Mouse (Mus musculus): ENCODE data around the gene Slc25a28.

Gene Slc25a28

GRCm38 (mm10) chr19:43641833-43642232 lies 32.8 kb downstream of the Slc25a28 start:
- no peak for DNase-seq (ENCODE audit: low read depth, low spot score)

DNA sequence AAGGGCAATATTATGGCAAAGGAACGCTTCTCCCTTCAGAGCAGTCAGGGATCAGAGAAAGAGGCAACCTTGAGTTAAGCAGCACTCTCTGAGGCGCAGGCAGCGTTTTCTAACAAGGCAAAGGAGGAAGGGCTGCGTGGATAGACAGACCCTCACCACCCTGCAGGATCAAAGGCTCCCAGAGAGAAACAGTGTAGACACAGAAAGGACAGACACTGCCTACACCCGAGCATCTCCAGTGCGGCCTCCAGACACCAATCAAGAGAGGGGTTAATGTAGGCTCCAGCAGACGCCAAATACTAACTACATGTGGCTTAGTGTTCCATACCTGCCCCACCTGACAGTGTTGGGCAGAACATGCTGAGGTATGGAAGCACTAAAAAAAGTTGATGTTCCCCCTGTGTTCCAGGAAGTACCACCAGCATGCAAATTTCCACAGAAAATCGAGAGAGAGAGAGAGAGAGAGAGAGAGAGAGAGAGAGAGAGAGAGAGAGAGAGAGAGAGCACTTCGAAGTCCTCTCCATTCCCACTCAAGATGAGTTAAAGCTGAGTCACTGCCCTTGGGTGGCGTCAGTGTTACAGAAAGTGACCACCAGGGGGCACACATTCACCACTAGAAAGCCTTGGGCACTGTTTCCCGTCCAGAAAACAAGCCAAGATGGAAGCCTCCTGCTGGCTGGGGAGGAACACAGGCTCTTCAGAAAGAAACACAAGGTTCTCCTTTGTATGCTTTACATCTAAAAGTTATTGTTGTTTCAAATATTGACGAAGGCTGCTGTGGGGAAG lies 44.0 kb downstream of the Slc25a28 start:
- DNase-seq (ENCODE audit: low read depth, low spot score): peak; percentile 91

DNA sequence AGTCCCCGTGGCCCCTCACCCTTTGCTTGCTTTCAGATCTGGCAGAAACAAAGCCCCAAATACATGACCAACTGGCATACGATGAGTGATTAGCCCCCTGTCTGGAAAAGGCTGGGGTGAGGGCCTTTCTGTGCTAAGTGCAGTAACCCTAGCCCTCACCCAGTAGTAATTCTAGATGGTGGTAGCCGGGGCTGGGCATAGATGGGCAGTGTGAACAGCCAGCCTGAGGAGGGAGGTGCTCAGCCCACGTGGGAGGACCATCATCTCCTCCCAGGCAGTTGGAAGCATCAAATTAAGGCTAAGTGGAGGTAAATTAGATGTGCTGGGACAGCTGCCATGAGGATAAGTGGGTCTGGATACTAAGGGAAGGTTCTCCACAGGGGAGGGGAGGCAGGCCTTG lies 45.6 kb downstream of the Slc25a28 start:
- no peak for DNase-seq (ENCODE audit: low read depth, low spot score)

DNA sequence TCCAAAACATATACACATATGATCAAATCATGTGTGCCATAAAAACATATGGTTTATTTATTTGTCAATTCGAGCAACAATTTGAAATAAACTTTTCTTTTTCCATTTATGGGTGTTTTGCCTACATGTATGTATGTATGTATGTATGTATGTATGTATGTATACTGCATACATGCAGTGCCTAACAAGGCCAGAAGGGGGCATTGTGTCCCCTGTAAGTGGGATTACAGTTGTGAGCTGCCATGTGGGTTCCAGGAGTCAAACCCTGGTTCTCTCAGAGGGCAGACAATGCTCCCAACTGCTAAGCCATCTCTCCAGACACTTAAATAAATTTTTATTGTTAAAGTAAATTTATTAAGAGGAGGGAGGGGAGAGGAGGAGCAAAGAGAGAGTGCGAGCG lies 47.3 kb downstream of the Slc25a28 start:
- DNase-seq (ENCODE audit: low read depth, low spot score): no peak

DNA sequence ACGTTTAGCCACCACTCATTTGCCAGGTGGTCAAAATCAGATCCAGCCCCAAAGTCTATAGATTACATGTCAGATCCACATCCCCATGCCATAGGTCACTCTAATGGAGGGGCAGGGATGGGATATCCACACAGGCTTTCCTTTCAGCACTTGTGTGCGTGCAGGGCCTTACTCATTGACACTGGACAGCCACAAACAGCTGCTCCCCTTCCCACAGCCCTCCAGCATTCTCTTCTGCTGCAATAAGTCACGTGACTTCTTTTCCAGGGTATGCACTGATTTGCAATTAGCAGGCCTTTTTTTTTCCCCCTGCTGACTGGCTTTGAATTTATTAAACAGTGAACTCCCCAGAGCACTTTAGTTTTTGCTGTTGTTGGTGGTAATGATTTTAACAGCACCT lies 48.5 kb downstream of the Slc25a28 start:
- DNase-seq (ENCODE audit: low read depth, low spot score): no peak

DNA sequence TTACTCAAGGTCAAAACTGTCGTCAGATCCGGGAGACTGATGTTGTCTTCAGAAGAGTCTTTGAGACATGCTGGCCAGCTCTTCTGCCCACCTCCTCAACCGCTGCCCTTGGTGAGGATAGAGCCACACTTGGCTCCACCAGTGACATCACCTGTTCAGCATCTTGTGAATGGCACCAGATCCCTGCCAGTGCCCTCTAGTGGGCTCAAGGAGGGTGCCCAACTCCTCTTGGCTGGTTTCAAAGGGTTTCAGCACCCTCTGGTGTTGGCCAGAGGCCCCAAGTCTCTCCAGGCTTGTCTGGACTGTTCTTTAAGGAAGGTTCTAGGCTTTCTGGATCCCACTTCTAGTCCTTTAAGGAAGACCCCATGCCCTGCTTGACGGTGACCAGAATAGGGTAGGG lies 50.8 kb downstream of the Slc25a28 start:
- no peak for DNase-seq (ENCODE audit: low read depth, low spot score)

DNA sequence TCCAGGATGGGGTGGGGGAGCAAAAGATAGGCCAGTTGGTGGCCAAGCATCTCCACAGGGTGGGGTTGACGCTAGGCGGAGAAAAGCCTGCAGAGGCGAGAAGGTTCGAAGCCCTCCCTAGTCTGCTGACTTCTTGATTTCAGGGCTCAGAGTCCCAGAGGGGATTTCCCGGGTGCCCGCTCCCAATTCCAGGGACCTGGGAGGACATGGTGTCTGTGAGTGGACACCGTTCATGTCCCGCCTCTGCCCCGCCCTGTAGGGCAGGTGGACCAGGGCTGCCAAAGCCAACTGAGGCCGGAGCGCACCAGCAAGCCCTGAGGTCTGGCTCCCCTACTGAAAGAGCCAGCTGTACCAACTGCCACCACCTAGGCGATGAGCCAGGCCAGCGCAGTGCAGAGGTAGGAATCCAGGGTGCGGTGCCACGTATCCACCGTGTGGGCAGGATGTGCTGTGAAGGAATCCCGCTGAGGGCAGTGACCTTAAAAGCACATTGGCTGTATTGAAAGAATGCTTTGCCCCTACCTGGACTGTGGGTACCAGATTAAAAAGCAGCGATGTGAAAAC lies 54.7 kb downstream of the Slc25a28 start:
- no peak for DNase-seq (ENCODE audit: low read depth, low spot score)

- DNase-seq (ENCODE audit: low read depth, low spot score): no peak
These were observed 56.1 kb downstream of the Slc25a28 start for GRCm38 (mm10) chr19:43618505-43619030.

GRCm38 (mm10) chr19:43617761-43618349 lies 56.8 kb downstream of the Slc25a28 start:
- no peak for DNase-seq (ENCODE audit: low read depth, low spot score)

DNA sequence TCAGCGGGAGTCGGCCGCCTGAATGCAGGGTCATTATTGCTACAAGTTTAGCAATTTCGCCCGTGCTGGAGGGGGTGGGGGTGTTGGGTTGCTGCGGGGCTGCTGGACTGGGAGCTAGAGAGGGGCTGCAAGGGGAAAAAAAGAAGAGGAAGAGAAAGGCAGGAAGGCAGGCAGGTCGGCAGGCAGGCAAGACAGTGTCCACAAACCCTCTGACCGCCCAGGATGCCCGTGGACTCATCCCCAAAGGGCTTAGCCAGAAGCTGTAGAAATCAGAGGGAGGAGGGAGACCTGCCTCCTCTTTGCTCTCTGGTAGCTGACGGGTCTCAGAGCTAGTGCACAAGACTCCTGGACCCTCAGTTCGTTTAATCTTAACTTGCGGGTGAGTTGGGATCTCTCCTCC lies 57.8 kb downstream of the Slc25a28 start:
- DNase-seq (ENCODE audit: low read depth, low spot score): no peak

DNA sequence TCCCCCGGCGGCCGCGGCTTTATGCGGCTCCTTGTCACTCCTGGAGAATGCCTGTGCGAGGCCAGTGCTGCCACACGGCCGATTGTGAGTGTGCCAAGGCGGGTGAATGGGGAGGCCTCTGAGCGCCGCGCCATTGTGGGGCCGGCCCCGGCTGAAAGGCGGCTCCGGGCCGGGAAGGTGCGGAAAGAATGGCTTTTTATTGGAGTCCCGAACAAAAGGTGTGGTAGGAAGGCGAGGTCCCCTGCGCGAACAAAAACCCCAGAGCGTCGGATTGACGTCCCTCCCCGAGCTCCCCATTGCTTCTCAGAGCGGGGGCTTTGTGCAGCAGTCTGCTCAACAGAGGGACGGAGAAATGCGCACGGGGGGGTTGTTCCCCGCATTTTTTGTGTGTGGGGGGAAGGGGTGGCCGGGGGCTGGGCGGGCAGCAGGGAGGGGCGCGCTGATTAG lies 58.2 kb downstream of the Slc25a28 start:
- no peak for DNase-seq (ENCODE audit: low read depth, low spot score)

DNA sequence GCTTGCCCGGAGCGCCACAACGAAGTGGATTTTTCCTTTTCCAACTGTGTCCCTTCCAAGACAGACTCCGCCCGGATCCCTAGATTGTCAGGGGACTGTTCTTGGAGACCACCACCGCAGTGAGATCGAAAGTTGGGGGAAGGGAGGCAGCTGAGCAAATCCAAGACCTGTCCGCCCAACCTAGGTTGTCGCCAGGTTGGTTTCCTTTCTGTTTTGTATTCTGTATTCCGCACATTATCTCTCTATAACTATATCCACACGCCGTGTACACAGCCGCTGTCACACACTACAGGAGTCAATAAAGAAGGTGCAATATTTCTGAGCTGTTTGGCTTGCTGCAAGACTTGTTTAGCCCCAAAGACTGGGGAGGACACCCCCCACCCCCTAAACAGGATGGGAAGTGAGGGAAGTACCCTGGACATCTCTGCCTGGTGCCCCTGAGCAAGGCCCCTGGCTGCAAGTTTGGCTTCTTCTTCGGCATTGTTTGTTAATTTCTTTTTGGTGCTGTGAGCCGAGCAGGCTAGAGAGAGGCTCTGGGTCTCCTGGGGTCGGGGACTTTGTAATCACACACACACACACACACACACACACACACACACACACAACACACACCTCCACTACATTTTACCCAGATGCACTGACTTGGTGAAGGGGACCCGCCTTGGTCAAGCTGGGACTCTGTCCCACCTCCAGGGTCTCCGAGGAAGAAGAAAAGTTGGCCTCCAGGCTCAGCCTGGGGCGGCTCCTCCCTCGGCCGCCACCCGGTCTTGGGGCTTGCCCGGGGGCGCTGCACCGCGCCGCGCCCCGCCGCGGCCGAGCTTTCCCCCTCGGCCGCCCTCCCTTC lies 58.9 kb downstream of the Slc25a28 start:
- no peak for DNase-seq (ENCODE audit: low read depth, low spot score)

- no peak for DNase-seq (ENCODE audit: low read depth, low spot score)
These were observed 59.6 kb downstream of the Slc25a28 start for GRCm38 (mm10) chr19:43615074-43615445.

DNA sequence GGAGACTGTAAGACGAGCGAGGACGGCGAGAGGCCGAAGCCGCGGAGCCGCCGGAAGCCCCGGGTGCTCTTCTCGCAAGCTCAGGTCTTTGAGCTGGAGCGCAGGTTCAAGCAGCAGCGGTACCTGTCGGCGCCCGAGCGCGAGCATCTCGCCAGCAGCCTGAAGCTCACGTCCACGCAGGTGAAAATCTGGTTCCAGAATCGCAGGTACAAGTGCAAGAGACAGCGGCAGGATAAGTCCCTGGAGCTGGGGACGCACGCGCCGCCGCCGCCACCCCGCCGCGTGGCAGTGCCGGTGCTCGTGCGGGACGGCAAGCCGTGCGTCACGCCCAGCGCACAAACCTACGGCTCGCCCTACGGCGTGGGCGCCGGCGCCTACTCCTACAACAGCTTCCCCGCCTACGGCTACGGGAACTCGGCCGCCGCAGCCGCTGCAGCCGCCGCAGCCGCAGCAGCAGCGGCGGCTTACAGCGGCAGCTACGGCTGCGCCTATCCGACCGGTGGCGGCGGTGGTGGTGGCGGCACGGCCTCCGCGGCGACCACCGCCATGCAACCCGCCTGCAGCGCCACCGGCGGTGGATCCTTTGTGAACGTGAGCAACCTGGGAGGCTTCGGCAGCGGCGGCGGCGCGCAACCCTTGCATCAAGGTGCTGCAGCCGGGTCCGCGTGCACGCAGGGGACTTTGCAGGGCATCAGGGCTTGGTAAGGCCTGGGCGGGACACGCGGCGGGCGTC lies 60.2 kb downstream of the Slc25a28 start:
- no peak for DNase-seq (ENCODE audit: low read depth, low spot score)

Measured in mesoderm, embryonic 11.5 days (tissue).